Mouse (Mus musculus): ENCODE data around the gene Zfp273. TPM values are rescaled to one million over a fixed set of nuclear protein-coding genes. Genes with fewer than 3 reads are reported as not detected.
A peak's percentile ranks its signal among the peaks of the same experiment; 100 is the strongest.
"Not testable (repeated sequence)": the region's sequence is repeated elsewhere in the genome, so short reads cannot be mapped to it uniquely, and the experiment has no call there.

The Zfp273 gene
- polyA plus RNA-seq, 1 experiment from 2014 or later = 13.6 TPM

DNA sequence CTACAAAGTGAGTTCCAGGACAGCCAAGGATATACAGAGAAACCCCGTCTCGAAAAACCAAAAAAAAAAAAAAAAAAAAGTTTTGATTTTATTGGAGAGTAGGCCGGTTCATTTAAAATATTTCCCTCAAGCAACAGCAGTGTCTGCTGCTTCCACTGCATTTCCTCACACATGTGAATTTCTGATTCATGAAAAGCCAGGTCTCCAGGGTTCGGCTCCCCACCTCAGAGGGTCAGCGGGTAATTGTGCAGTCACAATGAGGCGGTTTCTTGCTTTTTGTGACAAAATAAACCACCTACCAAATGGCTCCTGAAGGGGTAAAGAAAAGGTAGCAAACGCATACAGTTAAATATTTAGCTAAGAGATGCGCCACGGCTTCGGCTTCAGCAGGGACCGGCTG, 49.5 kb downstream of the Zfp273 start, which contains the start of gene BC048507:
BC048507 (plus strand) TSS at position 301 of the 400 bp plus-strand sequence.
- Histone ChIP-seq H3K4me2 (replicated peaks) (no peak within 1 kb of the TSS), H3K27ac (no peak within 1 kb of the TSS), H3K36me3 (replicated peaks; ENCODE audit: control insufficient read depth, insufficient read depth) (no peaks in the 10 kb centered on the region), H3K4me3 (replicated peaks; ENCODE audit: low read length) (no peak within 1 kb of the TSS), H3K4me1 (replicated peaks; ENCODE audit: control insufficient read depth, insufficient read depth, low read length) (no peaks in the 10 kb centered on the region), H3K9me3 (ENCODE audit: control insufficient read depth, low read length) (no peaks in the 10 kb centered on the region), H3K27me3 (ENCODE audit: control insufficient read depth, insufficient read depth, low read length) (no peaks in the 10 kb centered on the region), H3K9ac (no peak within 1 kb of the TSS)
- no peak for ATAC-seq (ENCODE audit: low FRiP score)
- 88% methylated on average over 11 of the region's 11 CpGs for WGBS
- DNase-seq (ENCODE audit: low spot score) = no peak

DNA sequence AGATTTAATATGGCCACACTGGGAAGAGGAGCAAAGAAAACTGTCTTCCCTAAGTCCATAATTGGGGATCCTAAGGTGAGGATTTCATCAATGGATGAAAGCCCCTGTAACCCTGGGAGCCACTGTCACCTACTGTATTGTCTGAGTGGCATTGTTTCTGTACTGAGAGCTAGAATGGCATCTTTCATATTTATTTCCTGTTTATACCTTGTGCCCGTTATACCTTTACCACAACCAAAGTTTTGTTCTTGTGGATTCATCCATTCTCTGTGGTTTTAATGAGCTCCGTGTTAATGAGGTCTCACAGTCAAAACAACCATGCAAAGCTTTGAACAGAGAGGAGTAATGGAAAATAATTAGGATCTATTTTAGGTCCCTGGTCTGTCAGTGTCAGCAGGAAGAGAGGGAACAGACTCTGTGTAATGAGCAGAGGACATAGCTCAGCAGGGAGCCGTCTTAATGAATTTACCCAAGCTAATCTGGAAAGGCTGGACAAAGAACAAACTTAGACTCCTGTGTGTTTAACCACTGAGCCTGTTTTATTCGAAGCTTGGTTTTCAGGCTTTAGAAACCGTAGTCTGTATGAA, 51.3 kb downstream of the Zfp273 start:
- WGBS = 52% methylated on average over 5 of the region's 5 CpGs
- Histone ChIP-seq H3K9me3 (ENCODE audit: control insufficient read depth, low read length) (no peaks in the 10 kb centered on the region), H3K27me3 (ENCODE audit: control insufficient read depth, insufficient read depth, low read length) (no peaks in the 10 kb centered on the region), H3K36me3 (replicated peaks; ENCODE audit: control insufficient read depth, insufficient read depth) (no peaks in the 10 kb centered on the region), H3K27ac (no peak overlapping the region), H3K9ac (no peak overlapping the region), H3K4me3 (replicated peaks; ENCODE audit: low read length) (no peak overlapping the region), H3K4me1 (replicated peaks; ENCODE audit: control insufficient read depth, insufficient read depth, low read length) (no peaks in the 10 kb centered on the region), H3K4me2 (replicated peaks) (no peak overlapping the region)
- no peak for ATAC-seq (ENCODE audit: low FRiP score)
- no peak for DNase-seq (ENCODE audit: low spot score)

DNA sequence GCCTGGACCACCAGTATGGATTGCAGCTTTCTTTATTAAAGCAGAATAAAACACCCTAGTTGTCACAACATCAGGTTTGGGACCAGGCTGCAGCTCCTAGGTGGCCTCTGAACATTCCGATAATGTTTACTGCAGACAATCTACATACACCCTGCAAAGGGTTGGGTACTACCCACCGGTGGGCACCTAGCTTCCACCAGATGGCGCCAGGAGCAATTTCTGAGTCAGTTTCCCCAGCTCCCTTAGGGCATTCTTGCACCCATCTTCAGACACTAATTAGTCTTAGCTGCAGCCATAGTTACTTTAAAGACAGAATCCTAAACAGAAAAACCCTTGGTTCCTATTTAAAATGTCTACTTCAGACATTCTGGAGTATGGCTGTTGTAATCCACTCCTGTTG, 54.4 kb downstream of the Zfp273 start:
- H3K4me2 ChIP-seq (replicated peaks) = no peak overlapping the region
- H3K4me3 ChIP-seq (replicated peaks; ENCODE audit: low read length) = no peak overlapping the region
- ATAC-seq (ENCODE audit: low FRiP score) = no peak
- no peak overlapping the region for H3K27ac ChIP-seq
- H3K36me3 ChIP-seq (replicated peaks; ENCODE audit: control insufficient read depth, insufficient read depth) = no peaks in the 10 kb centered on the region
- no peak overlapping the region for H3K9ac ChIP-seq
- no peaks in the 10 kb centered on the region for H3K4me1 ChIP-seq (replicated peaks; ENCODE audit: control insufficient read depth, insufficient read depth, low read length)
- no peaks in the 10 kb centered on the region for H3K9me3 ChIP-seq (ENCODE audit: control insufficient read depth, low read length)
- WGBS = 30% methylated on average over 3 of the region's 3 CpGs
- H3K27me3 ChIP-seq (ENCODE audit: control insufficient read depth, insufficient read depth, low read length) = no peaks in the 10 kb centered on the region
- DNase-seq (ENCODE audit: low spot score) = no peak

DNA sequence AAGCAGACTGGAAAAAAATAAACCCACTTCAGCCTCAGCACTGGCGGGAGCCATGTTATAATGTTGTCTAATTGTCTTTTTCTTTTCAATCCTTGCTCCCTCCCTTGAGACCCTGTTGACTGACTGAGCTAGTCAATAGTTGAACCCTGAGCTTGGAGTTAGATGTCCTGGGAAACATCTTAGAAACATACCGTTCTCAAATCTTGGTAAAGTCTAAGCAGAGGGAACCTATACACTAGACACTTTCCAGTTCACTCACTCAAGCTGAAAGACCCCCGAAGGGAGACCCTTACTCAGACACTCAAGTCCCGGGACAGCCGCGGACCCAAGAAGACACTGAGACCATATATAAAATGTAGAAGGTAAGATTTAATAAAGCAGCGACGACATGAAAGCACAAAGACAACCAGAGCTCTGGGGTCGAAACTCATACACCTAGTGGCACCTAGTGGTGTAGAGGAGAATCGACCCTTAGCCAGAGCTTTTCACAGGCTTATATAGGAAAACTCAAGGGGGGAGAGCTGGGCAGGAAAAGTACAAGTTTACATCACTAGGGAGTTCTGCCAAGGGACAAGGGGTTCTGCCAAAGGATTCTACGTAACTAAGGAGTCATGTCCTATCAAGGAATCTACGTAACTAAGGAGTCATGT, 62.6 kb downstream of the Zfp273 start:
- not testable (repeated sequence) for H3K4me1 ChIP-seq (replicated peaks; ENCODE audit: control insufficient read depth, insufficient read depth, low read length); H3K9me3 ChIP-seq (ENCODE audit: control insufficient read depth, low read length); ATAC-seq (ENCODE audit: low FRiP score); H3K36me3 ChIP-seq (replicated peaks; ENCODE audit: control insufficient read depth, insufficient read depth); H3K27me3 ChIP-seq (ENCODE audit: control insufficient read depth, insufficient read depth, low read length); H3K27ac ChIP-seq; DNase-seq (ENCODE audit: low spot score); H3K4me3 ChIP-seq (replicated peaks; ENCODE audit: low read length)
- WGBS = 39% methylated on average over 6 of the region's 12 CpGs
- Histone ChIP-seq H3K4me2 (replicated peaks) (peak overlapping the region; percentile 36), H3K9ac (0 out of 2 replicates have a peak overlapping the region, but pooled peaks have one; percentile 11)

Other genes with a start within 250 kb of the Zfp273 start
- 7.2 and 7.4 TPM in 2 replicates for gene Zfp729b, start 204.0 kb upstream of the Zfp273 start, polyA plus RNA-seq (2014; fragmentation: Nextera tagmentation; extraction: Ambion mirVana)
- gene Gm49345, start 176.0 kb upstream of the Zfp273 start, polyA plus RNA-seq (2014; fragmentation: Nextera tagmentation; extraction: Ambion mirVana) = not detected in 2 replicates
- 3.4 and 6.1 TPM in 2 replicates for gene Zfp729a, start 175.9 kb upstream of the Zfp273 start, polyA plus RNA-seq (2014; fragmentation: Nextera tagmentation; extraction: Ambion mirVana)
- 13.4 and 13.6 TPM in 2 replicates for gene Zfp738, start 126.7 kb upstream of the Zfp273 start, polyA plus RNA-seq (2014; fragmentation: Nextera tagmentation; extraction: Ambion mirVana)
- 4.3 and 4.5 TPM in 2 replicates for gene Zfp65, start 84.6 kb upstream of the Zfp273 start, polyA plus RNA-seq (2014; fragmentation: Nextera tagmentation; extraction: Ambion mirVana)
- gene Zfp85, start 58.5 kb upstream of the Zfp273 start, polyA plus RNA-seq (2014; fragmentation: Nextera tagmentation; extraction: Ambion mirVana) = 8.5 and 9.2 TPM in 2 replicates
- gene Zfp493, start 34.0 kb upstream of the Zfp273 start, polyA plus RNA-seq (2014; fragmentation: Nextera tagmentation; extraction: Ambion mirVana) = 3.5 and 3.7 TPM in 2 replicates
- 5.2 and 7.5 TPM in 2 replicates for gene Gm10037, start 17.4 kb downstream of the Zfp273 start, polyA plus RNA-seq (2014; fragmentation: Nextera tagmentation; extraction: Ambion mirVana)
- gene BC048507, start 49.6 kb downstream of the Zfp273 start, polyA plus RNA-seq (2014; fragmentation: Nextera tagmentation; extraction: Ambion mirVana) = not detected in 2 replicates